Mouse (Mus musculus) hindbrain, embryonic 14.5 days (tissue): ENCODE results near the gene Atg5. TPM values are rescaled to one million over a fixed set of nuclear protein-coding genes. Genes with fewer than 3 reads are reported as not detected.
"Not testable (repeated sequence)": the region's sequence is repeated elsewhere in the genome, so short reads cannot be mapped to it uniquely, and the experiment has no call there.

Experiments
- ATAC-seq: fragments of 200-750 bp; cut with Nextera tagmentation; 2 replicates; pipeline ENCODE4 v1.8.0; 2017; ENCODE audit warnings: moderate number of reproducible peaks, mild to moderate bottlenecking, moderate TSS enrichment, moderate library complexity; ENCODE audit not compliant: low FRiP score
- DNase-seq: peaks from one replicate; pipeline ENCODE4 v3.0.0-alpha.2; 2015; ENCODE audit warnings: low spot score
- H3K27ac ChIP-seq: fragments of 300-500 bp; sonication (generic); 2 replicates; pipeline ENCODE4 v1.5.1; 2014; ENCODE audit warnings: mild to moderate bottlenecking, moderate library complexity
- H3K27me3 ChIP-seq: fragments of 300-500 bp; sonication (generic); 2 replicates; pipeline ENCODE4 v1.6.1; 2014; ENCODE audit warnings: mild to moderate bottlenecking, low read length, mixed read lengths; ENCODE audit not compliant: control insufficient read depth, insufficient read depth
- H3K36me3 ChIP-seq: fragments of 300-500 bp; sonication (generic); replicated peaks from 2 replicates; pipeline ENCODE4 v1.6.1; 2014; ENCODE audit not compliant: control insufficient read depth, insufficient read depth
- H3K4me1 ChIP-seq: fragments of 300-500 bp; sonication (generic); replicated peaks from 2 replicates; pipeline ENCODE4 v1.6.1; 2014; ENCODE audit warnings: antibody characterized with exemption, low read length, mixed read lengths; ENCODE audit not compliant: control insufficient read depth, insufficient read depth
- H3K4me2 ChIP-seq: fragments of 300-500 bp; sonication (generic); replicated peaks from 2 replicates; pipeline ENCODE4 v1.6.1; 2014; ENCODE audit warnings: mild to moderate bottlenecking, moderate library complexity
- H3K4me3 ChIP-seq: fragments of 300-500 bp; sonication (generic); replicated peaks from 2 replicates; pipeline ENCODE4 v1.5.1; 2014; ENCODE audit warnings: mild to moderate bottlenecking, low read length
- H3K9ac ChIP-seq: fragments of 300-500 bp; sonication (generic); 2 replicates; pipeline ENCODE4 v1.6.1; 2014
- H3K9me3 ChIP-seq: fragments of 300-500 bp; sonication (generic); 2 replicates; pipeline ENCODE4 v1.6.1; 2016; ENCODE audit warnings: low read length; ENCODE audit not compliant: control insufficient read depth
- WGBS: fragments of 180-500 bp; shearing (Covaris S2); extraction: QIAGEN DNeasy Blood & Tissue Kit; methylation state at CpG from one replicate; pipeline ENCODE4 v1.1.7; 2014; 5-methylcytosine and 5-hydroxymethylcytosine counted together
- polyA plus RNA-seq: library from polyadenylated mRNA; unstranded; fragments of >200 nt; fragmentation: Nextera tagmentation; extraction: Ambion mirVana; gene quantifications from 2 replicates; pipeline ENCODE4 v1.2.1, GENCODE M21; 2014

Atg5 gene
- polyA plus RNA-seq, 1 experiment from 2014 or later: 41.6 TPM

GRCm38 (mm10) chr10:44323836-44324235 is 55.7 kb downstream of the Atg5 start:
- DNase-seq (no peak), ATAC-seq (no peak)
- H3K9me3 ChIP-seq: no peaks in the 10 kb centered on the region
- H3K9ac ChIP-seq: no peak overlapping the region
- no peak overlapping the region for H3K4me3 ChIP-seq
- H3K4me2 ChIP-seq: no peak overlapping the region
- WGBS: 87% methylated on average over 8 of the region's 8 CpGs
- H3K27ac ChIP-seq: no peak overlapping the region
- H3K27me3 ChIP-seq: no peaks in the 10 kb centered on the region
- no peaks in the 10 kb centered on the region for H3K4me1 ChIP-seq
- peaks cover 8% of the 10 kb centered on the region; the same call in 1 of the 2 replicates for H3K36me3 ChIP-seq

- no peaks in the 10 kb centered on the region for H3K4me1 ChIP-seq
- H3K36me3 ChIP-seq: 0 out of 2 replicates have a peak, but pooled peaks cover 4% of the 10 kb centered on the region
- no peak overlapping the region for H3K9ac ChIP-seq
- no peaks in the 10 kb centered on the region for H3K9me3 ChIP-seq
- H3K27ac ChIP-seq: no peak overlapping the region
- H3K4me2 ChIP-seq: no peak overlapping the region
- H3K4me3 ChIP-seq: no peak overlapping the region
- DNase-seq: no peak
- WGBS: 61% methylated on average over 13 of the region's 13 CpGs
- no peak for ATAC-seq
- H3K27me3 ChIP-seq: no peaks in the 10 kb centered on the region
These were observed 57.7 kb downstream of the Atg5 start for GRCm38 (mm10) chr10:44325551-44326500.

GRCm38 (mm10) chr10:44327057-44327456 is 58.9 kb downstream of the Atg5 start:
- no peak overlapping the region for H3K4me2 ChIP-seq
- no peaks in the 10 kb centered on the region for H3K36me3 ChIP-seq
- no peak overlapping the region for H3K4me3 ChIP-seq
- H3K27ac ChIP-seq: no peak overlapping the region
- no peak overlapping the region for H3K9ac ChIP-seq
- H3K27me3 ChIP-seq: no peaks in the 10 kb centered on the region
- ATAC-seq (no peak), DNase-seq (no peak)
- 93% methylated on average over 9 of the region's 9 CpGs for WGBS
- H3K4me1 ChIP-seq: no peaks in the 10 kb centered on the region
- no peaks in the 10 kb centered on the region for H3K9me3 ChIP-seq

GRCm38 (mm10) chr10:44328347-44328746 is 60.2 kb downstream of the Atg5 start:
- H3K27ac ChIP-seq: no peak overlapping the region
- DNase-seq (peak; percentile 79), ATAC-seq (no peak)
- H3K9ac ChIP-seq: no peak overlapping the region
- H3K27me3 ChIP-seq: no peaks in the 10 kb centered on the region
- H3K4me3 ChIP-seq: no peak overlapping the region
- WGBS: 64% methylated on average over 3 of the region's 3 CpGs
- H3K4me1 ChIP-seq: no peaks in the 10 kb centered on the region
- H3K9me3 ChIP-seq: no peaks in the 10 kb centered on the region
- H3K4me2 ChIP-seq: no peak overlapping the region
- no peaks in the 10 kb centered on the region for H3K36me3 ChIP-seq

- H3K4me1 ChIP-seq: no peaks in the 10 kb centered on the region
- ATAC-seq (no peak), DNase-seq (no peak)
- no peak overlapping the region for H3K27ac ChIP-seq
- no peak overlapping the region for H3K9ac ChIP-seq
- H3K4me3 ChIP-seq: no peak overlapping the region
- no peaks in the 10 kb centered on the region for H3K36me3 ChIP-seq
- WGBS: 83% methylated on average over 1 of the region's 1 CpGs
- H3K4me2 ChIP-seq: no peak overlapping the region
- no peaks in the 10 kb centered on the region for H3K9me3 ChIP-seq
- no peaks in the 10 kb centered on the region for H3K27me3 ChIP-seq
These were observed 62.6 kb downstream of the Atg5 start for GRCm38 (mm10) chr10:44330717-44331116.

- DNase-seq (no peak), ATAC-seq (no peak)
- no peak overlapping the region for H3K9ac ChIP-seq
- no peak overlapping the region for H3K27ac ChIP-seq
- H3K27me3 ChIP-seq: no peaks in the 10 kb centered on the region
- no peaks in the 10 kb centered on the region for H3K4me1 ChIP-seq
- no peaks in the 10 kb centered on the region for H3K9me3 ChIP-seq
- 78% methylated on average over 2 of the region's 2 CpGs for WGBS
- no peaks in the 10 kb centered on the region for H3K36me3 ChIP-seq
- no peak overlapping the region for H3K4me2 ChIP-seq
- no peak overlapping the region for H3K4me3 ChIP-seq
These were observed 63.3 kb downstream of the Atg5 start for GRCm38 (mm10) chr10:44331469-44331868.

GRCm38 (mm10) chr10:44332656-44333055 is 64.5 kb downstream of the Atg5 start:
- H3K9me3 ChIP-seq, H3K36me3 ChIP-seq, H3K4me1 ChIP-seq, DNase-seq, H3K4me3 ChIP-seq, H3K27ac ChIP-seq, H3K4me2 ChIP-seq, ATAC-seq, H3K9ac ChIP-seq, H3K27me3 ChIP-seq: not testable (repeated sequence)
- WGBS: 92% methylated on average over 3 of the region's 3 CpGs

- H3K4me1 ChIP-seq, ATAC-seq, H3K36me3 ChIP-seq, H3K4me2 ChIP-seq, H3K27me3 ChIP-seq, H3K4me3 ChIP-seq, DNase-seq, H3K9me3 ChIP-seq, H3K27ac ChIP-seq, H3K9ac ChIP-seq: not testable (repeated sequence)
- WGBS: 88% methylated on average over 3 of the region's 3 CpGs
These were observed 68.7 kb downstream of the Atg5 start for GRCm38 (mm10) chr10:44336641-44337382.

GRCm38 (mm10) chr10:44338571-44338970 is 70.4 kb downstream of the Atg5 start:
- WGBS: 23% methylated on average over 6 of the region's 6 CpGs
- no peaks in the 10 kb centered on the region for H3K4me1 ChIP-seq

More at GRCm38 (mm10) chr10:44338571-44338970, 70.4 kb downstream of the Atg5 start:
- Histone ChIP-seq H3K4me2 (no peak overlapping the region), H3K4me3 (no peak overlapping the region), H3K36me3 (no peaks in the 10 kb centered on the region), H3K27me3 (no peaks in the 10 kb centered on the region), H3K9me3 (no peaks in the 10 kb centered on the region), H3K27ac (no peak overlapping the region), H3K9ac (no peak overlapping the region)
- no peak for DNase-seq
- ATAC-seq: no peak
